Mouse (Mus musculus) liver, embryonic 14.5 days (tissue): ENCODE results near the gene Pabpn1l. TPM values are rescaled to one million over a fixed set of nuclear protein-coding genes. Genes with fewer than 3 reads are reported as not detected.

ENCODE experiments used
- ATAC-seq: fragments of 200-750 bp; cut with Nextera tagmentation; 2 replicates; pipeline ENCODE4 v1.8.0; 2017; ENCODE audit warnings: moderate number of reproducible peaks, mild to moderate bottlenecking, moderate library complexity; ENCODE audit not compliant: insufficient read depth
- DNase-seq, 3 experiments: peaks; one replicate each; pipeline ENCODE4 v3.0.0-alpha.2; 2012 to 2013; ENCODE audit warnings: low read depth in 3 of 3, low spot score in 3 of 3
- H3K27ac ChIP-seq: fragments of 300-500 bp; sonication (generic); 2 replicates; pipeline ENCODE4 v1.5.1; 2014; ENCODE audit warnings: moderate library complexity, mild to moderate bottlenecking, control low read depth, inconsistent platforms
- H3K27me3 ChIP-seq: fragments of 300-500 bp; sonication (generic); 2 replicates; pipeline ENCODE4 v1.6.1; 2014; ENCODE audit warnings: mild to moderate bottlenecking, low read length, moderate library complexity; ENCODE audit not compliant: control insufficient read depth, insufficient read depth
- H3K36me3 ChIP-seq: fragments of 300-500 bp; sonication (generic); replicated peaks from 2 replicates; pipeline ENCODE4 v1.6.1; 2014; ENCODE audit warnings: low read depth; ENCODE audit not compliant: control insufficient read depth, insufficient read depth
- H3K4me1 ChIP-seq, 2 experiments: fragments of 200-500 bp in 1 of 2; fragments of 300-500 bp in 1 of 2; sonication (generic) in 1 of 2; replicated peaks; 2 replicates each; pipeline ENCODE4 v1.6.1; 2012 to 2014; ENCODE audit warnings: antibody characterized with exemption in 1 of 2, inconsistent platforms in 1 of 2, low read length in 1 of 2; ENCODE audit not compliant: control insufficient read depth in 2 of 2, insufficient read depth in 2 of 2
- H3K4me2 ChIP-seq: fragments of 300-500 bp; sonication (generic); 2 replicates; pipeline ENCODE4 v1.6.1; 2014; ENCODE audit warnings: low read depth, mild to moderate bottlenecking, control low read depth, moderate library complexity
- H3K4me3 ChIP-seq, 2 experiments: fragments of 200-500 bp in 1 of 2; fragments of 300-500 bp in 1 of 2; sonication (generic) in 1 of 2; 2 replicates each; pipeline ENCODE4 v1.5.1; 2012 to 2014; ENCODE audit warnings: low read depth in 2 of 2, low read length in 2 of 2, mild to moderate bottlenecking in 2 of 2, control low read depth in 1 of 2, inconsistent platforms in 1 of 2, moderate library complexity in 1 of 2; ENCODE audit not compliant: insufficient read depth in 1 of 2
- H3K9ac ChIP-seq: fragments of 300-500 bp; sonication (generic); replicated peaks from 2 replicates; pipeline ENCODE4 v1.6.1; 2014; ENCODE audit warnings: mild to moderate bottlenecking, control low read depth, moderate library complexity
- H3K9me3 ChIP-seq: fragments of 300-500 bp; sonication (generic); 2 replicates; pipeline ENCODE4 v1.6.1; 2016; ENCODE audit warnings: low read length, mixed read lengths; ENCODE audit not compliant: control insufficient read depth
- CTCF ChIP-seq: IDR thresholded peaks from 2 replicates; pipeline ENCODE4 v1.5.1; 2016; ENCODE audit warnings: antibody characterized with exemption, low read depth, control low read depth
- EP300 ChIP-seq: IDR thresholded peaks from 2 replicates; pipeline ENCODE4 v1.6.1; 2016; ENCODE audit warnings: antibody characterized with exemption, low read depth
- WGBS: fragments of 180-500 bp; shearing (Covaris S2); extraction: QIAGEN DNeasy Blood & Tissue Kit; methylation state at CpG from one replicate; pipeline ENCODE4 v1.1.7; 2014; ENCODE audit not compliant: insufficient replicate concordance; 5-methylcytosine and 5-hydroxymethylcytosine counted together
- polyA plus RNA-seq, 2 experiments: library from polyadenylated mRNA; depleted of rRNA in 1 of 2; stranded (reverse) in 1 of 2; unstranded in 1 of 2; fragments of >200 nt; fragmentation: Nextera tagmentation in 1 of 2; extraction: Ambion mirVana in 1 of 2; gene quantifications; 2 replicates each; pipeline versions ENCODE4 v1.2.1 to v1.2.3; 2012 to 2014

Pabpn1l gene
- polyA plus RNA-seq, 2 experiments: not detected

GRCm38 (mm10) chr8:122586171-122586570 is 36.4 kb downstream of the Pabpn1l start:
- Histone ChIP-seq H3K4me2 (no peak overlapping the region), H3K27me3 (no peaks in the 10 kb centered on the region), H3K9me3 (no peaks in the 10 kb centered on the region), H3K27ac (no peak overlapping the region), H3K4me1 (peaks cover 0 to 5% of the 10 kb centered on the region in 2 experiments; a peak in 1 of 4 replicates), H3K36me3 (no peaks in the 10 kb centered on the region), H3K4me3 (no peak overlapping the region), H3K9ac (no peak overlapping the region)
- TF ChIP-seq EP300 (no peak), CTCF (no peak)
- DNase-seq: no peak
- WGBS: 75% methylated on average over 7 of the region's 7 CpGs
- ATAC-seq: no peak

DNA sequence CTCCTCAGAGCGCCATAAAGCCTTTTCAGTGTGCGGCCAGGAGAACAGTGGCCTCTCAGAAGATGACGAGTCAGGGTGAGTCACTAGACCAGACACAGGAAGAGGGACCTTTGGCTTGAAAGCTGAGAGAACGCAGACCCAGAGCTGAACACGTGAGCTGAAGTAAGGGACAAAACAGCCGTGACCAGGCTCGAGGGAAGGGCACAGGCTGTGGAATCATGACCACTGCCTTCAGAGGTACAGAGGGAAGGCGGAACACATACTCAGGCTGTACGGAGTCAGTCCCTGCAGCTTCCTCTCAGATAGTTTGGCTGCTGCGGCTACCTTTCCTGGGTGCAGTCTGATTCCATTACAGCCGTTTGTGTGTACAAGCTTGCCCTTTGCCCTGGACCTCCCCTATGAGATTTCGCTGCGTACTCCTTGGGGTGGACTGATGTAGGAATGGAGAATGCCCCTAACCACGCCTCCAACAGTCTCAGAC is 37.1 kb downstream of the Pabpn1l start:
- DNase-seq (no peak), ATAC-seq (no peak)
- Histone ChIP-seq H3K36me3 (no peaks in the 10 kb centered on the region), H3K27ac (no peak overlapping the region), H3K4me3 (no peak overlapping the region), H3K9me3 (no peaks in the 10 kb centered on the region), H3K27me3 (no peaks in the 10 kb centered on the region), H3K4me2 (no peak overlapping the region), H3K9ac (no peak overlapping the region), H3K4me1 (peaks cover 0 to 5% of the 10 kb centered on the region in 2 experiments; a peak in 1 of 4 replicates)
- no peak for TF ChIP-seq CTCF
- TF ChIP-seq EP300: no peak
- WGBS: 50% methylated on average over 14 of the region's 14 CpGs

DNA sequence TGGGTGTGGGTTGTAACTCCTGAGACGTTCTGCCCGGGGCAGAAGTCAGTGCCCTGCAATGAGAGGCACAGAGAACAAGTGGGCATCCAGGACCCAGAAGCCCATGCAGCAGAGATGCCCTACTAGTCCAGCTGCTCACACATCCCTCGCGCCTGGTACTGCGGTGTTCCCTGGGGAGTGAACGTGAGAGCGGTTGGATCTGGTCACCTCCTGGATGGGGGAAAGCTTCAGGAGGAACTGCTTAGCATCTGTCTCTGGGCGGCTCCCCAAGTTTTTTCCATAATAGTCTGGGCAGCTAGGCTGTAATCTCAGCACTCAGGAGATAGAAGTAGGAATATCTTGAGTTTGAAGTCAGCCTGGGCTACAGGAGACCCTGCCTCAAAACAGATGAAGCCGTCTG is 37.6 kb downstream of the Pabpn1l start:
- H3K27me3 ChIP-seq: no peaks in the 10 kb centered on the region
- DNase-seq (no peak), ATAC-seq (no peak)
- H3K4me3 ChIP-seq: no peak overlapping the region
- H3K4me2 ChIP-seq: no peak overlapping the region
- H3K9me3 ChIP-seq: no peaks in the 10 kb centered on the region
- peaks cover 0 to 5% of the 10 kb centered on the region in 2 experiments; a peak in 1 of 4 replicates for H3K4me1 ChIP-seq
- 77% methylated on average over 9 of the region's 9 CpGs for WGBS
- no peaks in the 10 kb centered on the region for H3K36me3 ChIP-seq
- no peak overlapping the region for H3K27ac ChIP-seq
- TF ChIP-seq CTCF (no peak), EP300 (no peak)
- H3K9ac ChIP-seq: no peak overlapping the region

DNA sequence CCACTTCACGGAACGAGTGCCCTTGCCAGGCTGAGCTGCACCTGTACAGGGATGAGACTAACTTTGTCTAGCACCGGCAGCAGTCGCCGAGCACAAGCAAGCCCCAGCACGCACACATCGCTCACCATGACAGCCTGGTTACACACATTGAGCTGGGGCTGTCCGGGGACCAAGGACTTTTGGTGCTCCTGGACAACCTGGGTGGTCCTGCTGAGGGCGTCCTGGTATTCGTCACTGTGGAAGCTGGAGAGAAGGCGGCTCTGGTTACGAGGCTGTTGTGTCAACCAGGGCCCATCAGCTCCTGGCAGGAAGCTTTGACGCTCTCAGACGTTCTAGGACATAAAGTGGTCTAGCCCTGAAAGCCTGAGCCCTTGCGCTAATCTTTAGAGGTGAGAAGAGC is 41.6 kb downstream of the Pabpn1l start:
- Histone ChIP-seq H3K36me3 (no peaks in the 10 kb centered on the region), H3K9ac (no peak overlapping the region), H3K4me1 (peaks cover 4 to 8% of the 10 kb centered on the region in 2 experiments), H3K27me3 (no peaks in the 10 kb centered on the region), H3K9me3 (no peaks in the 10 kb centered on the region), H3K27ac (no peak overlapping the region), H3K4me3 (no peak overlapping the region), H3K4me2 (no peak overlapping the region)
- ATAC-seq: no peak
- DNase-seq: no peak
- 71% methylated on average over 15 of the region's 15 CpGs for WGBS
- TF ChIP-seq CTCF (no peak), EP300 (no peak)

GRCm38 (mm10) chr8:122579196-122579595 is 43.3 kb downstream of the Pabpn1l start:
- Histone ChIP-seq H3K9me3 (no peaks in the 10 kb centered on the region), H3K27me3 (no peaks in the 10 kb centered on the region), H3K36me3 (no peaks in the 10 kb centered on the region), H3K27ac (no peak overlapping the region), H3K4me1 (peaks cover 18 to 20% of the 10 kb centered on the region in 2 experiments), H3K9ac (no peak overlapping the region), H3K4me2 (no peak overlapping the region), H3K4me3 (no peak overlapping the region)
- no peak for DNase-seq
- WGBS: 66% methylated on average over 7 of the region's 7 CpGs
- no peak for ATAC-seq
- TF ChIP-seq CTCF (no peak), EP300 (no peak)
